Mouse (Mus musculus) MEL-GATA-1-ER (cell line): ENCODE measurements around the gene Ccdc85c.

Experiments
- DNase-seq: peaks from one replicate; pipeline ENCODE4 v3.0.0-alpha.2; 2012; ENCODE audit warnings: low read depth; ENCODE audit errors: extremely low read depth

The Ccdc85c gene

GRCm38 (mm10) chr12:108269699-108270098 is 5.5 kb downstream of the Ccdc85c start:
- no peak for DNase-seq

- no peak for DNase-seq
These were observed 6.3 kb downstream of the Ccdc85c start for GRCm38 (mm10) chr12:108268970-108269369.

- DNase-seq: no peak
These were observed 7.6 kb downstream of the Ccdc85c start for GRCm38 (mm10) chr12:108267653-108268052.

DNA sequence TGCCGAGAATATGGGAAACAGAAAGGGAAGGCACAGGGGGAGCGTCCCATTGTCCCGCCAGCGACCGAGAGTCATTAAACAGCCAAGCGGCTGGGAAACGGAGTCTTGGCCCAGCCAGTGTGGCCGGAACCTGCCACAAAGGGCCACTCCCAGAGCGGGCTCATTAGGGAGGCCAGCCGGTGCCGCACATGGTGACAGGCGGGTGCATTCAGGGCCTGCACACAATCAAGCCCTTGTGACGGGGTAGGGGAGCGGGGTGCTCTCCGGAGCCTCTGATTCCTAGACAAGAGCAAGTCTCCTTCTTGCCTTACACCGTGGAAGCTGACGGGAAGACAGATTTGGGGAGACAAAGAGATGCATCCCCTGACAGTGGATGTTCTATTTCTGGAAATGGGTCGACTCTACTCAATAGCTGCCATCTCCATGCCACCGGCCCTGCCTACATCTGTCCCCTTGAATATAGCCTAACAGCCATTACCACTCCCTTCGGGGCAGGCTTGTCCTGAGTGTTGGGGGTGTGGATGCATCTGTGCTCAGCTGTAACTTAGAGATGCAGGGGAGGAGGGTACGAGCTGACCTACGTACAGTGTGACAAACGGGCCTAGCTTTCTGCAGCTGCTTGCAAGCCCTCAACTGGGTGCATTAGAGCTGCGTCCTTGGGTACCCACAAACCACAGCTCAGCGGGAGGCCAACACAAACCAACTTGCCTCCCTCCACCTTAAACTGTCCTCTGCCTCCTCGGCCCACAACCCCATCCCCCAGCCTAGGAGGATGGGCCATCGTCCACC is 9.2 kb downstream of the Ccdc85c start:
- DNase-seq: no peak

GRCm38 (mm10) chr12:108264918-108265317 is 10.3 kb downstream of the Ccdc85c start:
- no peak for DNase-seq

- no peak for DNase-seq
These were observed 14.3 kb downstream of the Ccdc85c start for GRCm38 (mm10) chr12:108260950-108261349.

DNA sequence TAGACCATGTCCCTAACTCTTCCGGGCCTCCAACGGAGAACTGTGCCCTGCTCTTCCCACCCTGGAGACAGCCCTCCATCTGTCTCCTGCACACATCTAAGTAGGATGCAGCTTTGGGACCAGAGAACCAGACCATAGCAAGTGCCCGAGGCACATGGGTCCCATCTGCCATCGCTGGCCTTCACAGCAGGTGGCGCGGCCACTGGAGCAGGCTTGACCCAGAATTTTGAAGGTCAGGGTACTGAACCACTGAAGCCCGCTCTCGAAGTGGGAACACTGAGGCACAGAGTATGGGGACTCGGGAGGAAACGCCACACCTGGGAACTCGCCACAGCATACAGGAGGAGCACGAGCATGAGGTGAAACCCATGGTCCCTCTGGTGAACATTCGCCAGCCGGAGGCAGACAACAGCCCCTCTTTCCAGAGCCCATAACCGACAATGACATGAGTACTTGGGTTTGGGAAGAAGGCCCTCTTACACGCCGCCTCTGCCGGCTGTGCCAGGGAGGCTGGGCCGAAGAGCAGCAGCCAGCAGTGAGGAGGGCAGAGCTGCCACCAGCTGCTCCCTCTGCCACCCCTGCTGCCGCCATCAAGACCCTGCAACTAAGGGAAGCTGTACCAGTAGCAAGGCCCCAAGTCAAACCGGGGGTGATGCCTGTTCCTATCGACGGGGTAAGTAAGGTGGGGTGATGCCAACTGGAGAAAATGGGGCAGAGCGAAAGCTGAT is 15.7 kb downstream of the Ccdc85c start:
- no peak for DNase-seq

DNA sequence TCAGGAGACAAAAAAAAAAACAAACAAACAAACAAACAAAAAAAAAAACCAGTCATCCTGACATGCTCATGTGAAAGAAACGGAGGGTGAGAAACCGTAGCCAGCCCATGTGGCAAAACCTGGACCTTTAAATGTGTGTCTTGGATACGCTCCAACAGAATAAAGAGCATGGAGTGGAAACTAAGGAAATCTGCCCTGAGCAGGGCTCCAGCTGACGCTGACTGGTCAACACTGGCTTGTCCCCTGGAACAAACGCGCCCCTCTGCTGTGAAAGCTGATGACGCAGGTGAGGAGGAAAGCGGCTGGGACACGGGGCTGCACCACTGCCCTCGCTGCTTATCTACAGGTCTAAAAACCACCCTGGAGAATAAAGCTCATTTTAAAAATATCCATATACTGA is 18.5 kb downstream of the Ccdc85c start:
- DNase-seq: no peak

- DNase-seq: no peak
These were observed 19.3 kb downstream of the Ccdc85c start for GRCm38 (mm10) chr12:108255960-108256359.

GRCm38 (mm10) chr12:108255511-108255919 is 19.7 kb downstream of the Ccdc85c start:
- DNase-seq: no peak

- no peak for DNase-seq
These were observed 22.2 kb downstream of the Ccdc85c start for GRCm38 (mm10) chr12:108253042-108253441.

GRCm38 (mm10) chr12:108251825-108252542 is 23.2 kb downstream of the Ccdc85c start:
- DNase-seq: no peak

DNA sequence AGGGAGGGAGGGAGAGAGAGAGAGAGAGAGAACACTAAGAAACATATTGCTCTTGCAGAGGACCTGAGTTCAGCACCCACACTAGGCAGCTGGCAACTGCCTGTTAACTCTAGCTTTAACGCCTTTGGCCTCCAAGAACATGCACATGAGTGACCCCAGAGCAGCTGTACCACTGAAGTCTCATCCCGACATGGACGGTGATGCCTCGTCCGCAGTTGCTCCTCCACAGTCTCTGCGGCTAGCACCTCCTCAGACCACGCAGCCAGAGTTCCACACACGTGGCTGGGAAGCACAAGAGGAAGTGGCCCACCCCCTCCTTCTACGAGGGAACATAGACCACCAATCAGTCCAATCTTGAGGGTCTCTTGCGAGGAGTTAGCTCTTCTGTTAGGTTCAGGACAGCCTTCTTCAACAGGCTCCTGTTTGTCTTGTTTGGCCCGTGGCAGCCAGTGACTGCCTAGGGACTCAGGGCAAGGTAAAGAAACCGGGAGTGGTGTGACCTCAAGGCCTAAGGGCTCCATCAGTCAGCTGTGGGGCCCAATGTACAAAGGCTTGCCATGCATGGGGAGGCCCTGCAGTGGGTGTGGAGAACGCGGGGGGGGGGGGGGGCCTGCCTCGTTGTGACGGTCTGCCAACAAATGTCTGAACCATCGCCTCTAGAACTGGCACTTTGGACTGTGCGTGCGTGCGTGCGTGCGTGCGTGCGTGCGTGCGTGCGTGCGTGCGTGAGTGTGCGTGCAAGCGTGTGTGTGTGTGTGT is 24.0 kb downstream of the Ccdc85c start:
- no peak for DNase-seq

- DNase-seq: no peak
These were observed 25.7 kb downstream of the Ccdc85c start for GRCm38 (mm10) chr12:108249522-108249921.

GRCm38 (mm10) chr12:108249019-108249418 is 26.2 kb downstream of the Ccdc85c start:
- no peak for DNase-seq

GRCm38 (mm10) chr12:108246759-108247500 is 28.3 kb downstream of the Ccdc85c start:
- no peak for DNase-seq

DNA sequence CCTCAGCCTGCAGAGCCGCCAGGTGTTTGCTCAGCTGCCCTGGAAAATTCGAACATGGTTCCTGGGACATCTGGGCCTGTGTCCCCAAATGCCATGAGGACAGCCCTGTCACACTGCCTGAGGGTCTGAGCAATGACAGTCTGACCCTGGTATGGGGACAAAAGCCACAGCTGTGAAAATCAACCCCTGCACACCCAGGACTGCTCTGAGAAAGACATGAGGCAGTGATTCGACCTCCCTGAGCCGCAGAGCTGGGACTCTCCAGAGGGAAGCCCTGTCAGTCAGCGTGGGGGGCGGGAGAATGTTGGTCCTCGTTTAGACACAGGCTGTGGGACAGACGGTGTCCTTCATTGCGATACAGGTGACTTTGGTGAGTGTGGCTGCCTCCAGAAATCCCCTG is 29.6 kb downstream of the Ccdc85c start:
- no peak for DNase-seq

GRCm38 (mm10) chr12:108244778-108245177 is 30.4 kb downstream of the Ccdc85c start:
- DNase-seq: peak; percentile 50

DNA sequence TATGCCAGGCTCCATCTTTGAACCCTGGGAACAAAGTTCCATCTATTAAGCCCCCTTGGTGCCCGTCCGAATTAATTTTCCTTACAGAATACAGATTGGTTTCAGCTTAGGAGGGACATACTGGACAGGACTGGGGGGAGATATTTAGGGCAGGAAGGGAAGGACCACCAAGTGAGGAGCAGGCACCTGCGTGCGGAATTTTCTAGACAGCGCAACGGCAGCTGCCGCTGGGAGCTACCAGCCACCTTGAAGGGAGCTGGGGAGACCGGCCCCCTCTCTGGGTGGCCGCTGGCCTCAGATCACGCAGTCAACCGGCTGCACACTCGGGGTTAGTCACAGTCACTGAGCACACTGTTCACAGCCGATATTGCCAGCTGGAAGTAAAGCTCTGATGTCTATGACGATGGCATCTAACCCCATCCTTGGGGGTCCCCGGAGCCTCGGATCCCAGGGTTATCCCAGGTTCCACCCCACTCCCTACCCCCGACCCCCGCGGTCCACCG is 32.9 kb downstream of the Ccdc85c start:
- no peak for DNase-seq

- no peak for DNase-seq
These were observed 33.6 kb downstream of the Ccdc85c start for GRCm38 (mm10) chr12:108241626-108242025.
